Mouse (Mus musculus) adrenal gland, adult (tissue): ENCODE data around the gene Gm5134.
"Not testable (repeated sequence)": the region's sequence is repeated elsewhere in the genome, so short reads cannot be mapped to it uniquely, and the experiment has no call there.

ENCODE experiments used
- DNase-seq, 2 experiments: peaks; one replicate each; pipeline ENCODE4 v3.0.0; 2022 to 2023; ENCODE audit warnings: low spot score in 1 of 2; ENCODE audit not compliant: inconsistent age in 2 of 2

Gm5134 gene

DNA sequence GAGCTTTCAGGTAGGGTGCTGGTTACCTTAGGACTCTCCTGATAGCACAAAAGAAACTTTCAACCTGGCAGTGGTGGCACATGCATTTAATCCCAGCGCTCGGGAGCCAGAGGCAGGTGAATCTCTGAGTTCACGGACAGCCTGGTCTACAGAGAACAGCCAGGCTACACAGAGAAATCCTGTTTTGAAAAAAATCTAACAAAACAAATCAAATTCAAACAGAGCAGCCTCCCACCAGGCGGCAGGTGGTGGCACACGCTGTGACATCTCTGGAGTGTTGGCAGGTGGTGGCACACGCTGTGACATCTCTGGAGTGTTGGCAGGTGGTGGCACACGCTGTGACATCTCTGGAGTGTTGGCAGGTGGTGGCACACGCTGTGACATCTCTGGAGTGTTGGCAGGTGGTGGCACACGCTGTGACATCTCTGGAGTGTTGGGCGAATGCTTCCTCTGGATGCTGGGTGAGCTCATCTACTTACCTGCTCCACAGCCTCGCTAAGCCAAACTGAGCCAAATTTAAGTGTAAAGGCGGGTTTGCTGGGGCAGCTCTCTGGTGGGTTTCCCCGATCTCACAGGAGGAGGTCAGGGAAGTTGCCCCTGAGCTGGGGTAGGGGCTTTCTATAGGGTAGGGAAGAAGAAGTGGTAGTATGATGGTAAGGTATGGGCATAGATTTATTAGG lies 40.4 kb downstream of the Gm5134 start:
- DNase-seq = not testable (repeated sequence)

DNA sequence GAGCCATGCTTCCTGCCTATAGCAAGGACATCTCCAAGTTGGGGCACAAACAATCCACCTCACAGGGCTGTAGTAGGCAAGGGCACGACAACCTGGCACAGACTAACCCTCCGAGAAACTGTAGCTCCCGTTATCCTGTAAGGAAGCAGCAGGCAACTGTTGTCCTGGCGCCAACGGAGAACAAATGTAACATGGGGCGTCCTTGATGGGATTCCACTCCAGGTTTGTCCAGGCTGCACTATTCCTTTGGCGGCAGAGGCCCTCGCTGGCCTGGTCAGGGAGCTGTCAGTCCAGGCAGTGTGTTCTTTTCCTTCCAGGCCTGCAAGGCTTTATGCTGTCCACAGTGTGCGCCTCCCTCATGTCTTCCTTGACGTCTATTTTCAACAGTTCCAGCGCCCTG lies 41.1 kb downstream of the Gm5134 start:
- DNase-seq = no peak

DNA sequence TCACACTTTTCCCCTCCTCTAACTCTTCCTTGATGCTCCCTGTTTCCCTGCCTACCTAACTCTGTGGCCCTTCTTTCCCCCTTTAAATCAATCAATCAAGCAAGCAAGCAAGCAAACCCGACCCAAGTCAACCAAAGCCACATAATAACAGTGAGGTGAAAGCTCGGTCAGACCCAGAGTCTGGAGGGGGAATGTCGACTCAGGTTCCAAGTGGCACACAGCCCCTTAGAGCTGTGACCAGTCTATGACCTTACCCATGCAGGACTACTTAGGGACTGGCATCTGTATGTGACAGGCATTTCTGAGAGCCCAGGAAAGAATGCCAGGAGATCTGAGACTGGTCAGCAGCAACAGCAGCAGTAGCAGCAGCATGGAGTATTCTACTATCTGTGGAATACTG lies 42.0 kb downstream of the Gm5134 start:
- no peak for DNase-seq

DNA sequence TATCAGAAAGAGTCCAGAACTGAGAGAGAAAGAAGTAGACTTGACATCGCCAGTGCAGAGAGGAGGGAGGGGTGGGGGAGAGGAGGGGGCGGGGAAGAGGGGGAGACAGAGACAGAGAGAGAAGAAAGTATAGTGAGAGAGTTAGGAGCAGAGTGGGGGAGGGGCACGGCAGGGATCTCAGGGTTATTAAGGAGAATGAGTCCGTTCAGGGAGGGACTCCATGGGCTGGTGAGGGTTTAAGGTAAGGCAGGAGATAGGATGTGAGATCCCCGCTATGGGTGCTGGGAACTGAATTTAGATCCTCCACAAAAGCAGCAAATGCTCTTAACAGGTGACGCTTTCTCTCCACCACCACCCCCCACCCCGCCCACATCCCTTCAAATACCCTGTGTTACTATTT lies 46.8 kb downstream of the Gm5134 start:
- DNase-seq = no peak

DNA sequence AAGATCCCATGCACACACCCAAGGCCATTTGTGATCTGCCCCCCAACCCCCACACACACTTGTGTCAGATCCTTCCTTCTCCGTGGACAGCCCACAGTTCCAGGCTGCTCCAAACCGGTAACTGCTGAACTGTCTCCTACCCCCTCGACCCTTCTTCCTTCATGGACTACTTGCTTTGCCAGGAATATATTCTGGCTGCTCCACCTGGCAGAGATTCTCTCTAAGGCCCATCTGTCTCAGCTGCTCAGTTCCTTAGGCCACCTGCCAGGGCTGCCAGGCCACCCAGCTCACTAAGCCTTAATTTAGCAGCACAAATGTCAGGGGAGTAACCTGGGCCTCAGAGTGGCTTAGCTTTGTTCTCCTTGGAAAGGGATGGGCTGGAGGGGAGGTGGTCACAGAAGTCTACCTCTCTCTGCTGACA lies 47.8 kb downstream of the Gm5134 start:
- DNase-seq = peak; percentile 45 to 75

DNA sequence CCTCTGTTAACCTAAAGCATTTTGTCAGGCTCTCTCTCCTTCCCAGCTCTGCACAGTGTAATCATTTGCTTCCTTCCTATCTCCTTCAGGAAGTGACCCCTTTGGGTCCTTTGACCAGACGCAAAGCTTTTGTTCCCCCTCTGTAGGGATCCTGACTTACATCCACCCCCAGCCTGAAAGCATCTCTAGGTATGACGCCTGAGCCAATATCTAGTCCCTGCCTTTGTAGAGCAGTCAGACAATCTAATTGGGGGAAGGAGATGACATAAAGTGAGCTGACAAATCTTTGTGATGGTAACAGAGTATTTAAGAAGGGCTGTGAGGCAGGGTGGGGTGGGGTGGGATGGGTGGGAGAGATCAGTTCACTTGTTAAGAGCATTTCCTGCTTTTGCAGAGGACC lies 48.3 kb downstream of the Gm5134 start:
- DNase-seq = no peak

DNA sequence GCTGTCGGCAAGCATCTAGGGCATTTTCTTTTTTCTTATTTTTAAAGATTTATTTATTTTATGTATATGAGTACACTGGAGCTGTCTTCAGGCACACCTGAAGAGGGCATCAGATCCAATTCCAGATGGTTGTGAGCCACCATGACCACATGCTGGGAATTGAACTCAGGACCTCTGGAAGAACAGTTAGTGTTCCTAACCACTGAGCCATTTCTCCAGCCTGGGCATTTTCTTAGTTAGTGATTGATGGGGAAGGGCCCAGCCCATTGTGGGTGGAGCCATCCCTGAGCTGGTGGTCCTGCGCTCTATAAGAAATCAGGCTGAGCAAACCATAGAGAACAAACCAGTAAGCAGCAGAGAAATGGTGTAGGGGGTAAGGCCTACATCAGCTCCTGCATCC lies 48.9 kb downstream of the Gm5134 start:
- DNase-seq = no peak

DNA sequence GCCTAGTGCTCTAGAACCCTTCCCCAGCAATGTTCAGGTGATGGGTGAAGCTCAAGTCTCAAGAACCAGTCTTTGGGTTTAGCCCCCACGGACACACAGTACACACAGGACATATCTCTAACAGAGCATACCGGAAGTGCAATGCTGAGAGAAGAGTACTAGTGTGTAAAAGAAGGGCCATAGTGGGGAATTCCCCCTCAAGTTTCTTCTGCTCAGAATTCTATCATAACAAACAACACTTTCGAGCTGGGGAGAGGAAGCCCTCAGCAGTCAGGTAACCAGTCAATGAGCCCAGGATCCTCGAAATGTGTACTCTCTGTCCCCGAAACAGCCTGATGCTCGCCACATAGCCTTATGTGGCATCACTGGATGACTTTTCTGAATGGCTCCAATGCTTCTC lies 52.1 kb downstream of the Gm5134 start:
- DNase-seq = no peak

DNA sequence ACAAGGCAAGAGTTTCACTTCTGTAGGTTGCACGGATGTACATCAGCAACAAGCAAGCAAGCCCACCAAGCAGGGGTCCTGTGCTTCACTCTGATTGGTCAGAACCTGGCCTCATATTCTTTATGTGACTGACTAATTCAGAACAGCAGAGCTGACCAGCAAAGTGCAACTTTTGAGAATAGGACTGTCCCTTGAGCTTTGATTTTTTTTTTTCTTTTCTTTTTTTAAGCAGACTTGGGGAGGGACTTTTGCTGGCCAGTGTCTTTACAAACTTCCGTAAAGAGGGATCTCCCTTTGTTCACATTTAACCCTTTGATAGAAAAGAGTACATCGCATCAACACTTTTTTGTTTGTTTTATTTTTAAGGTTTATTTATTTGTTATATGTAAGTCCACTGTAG lies 55.5 kb downstream of the Gm5134 start:
- no peak for DNase-seq

DNA sequence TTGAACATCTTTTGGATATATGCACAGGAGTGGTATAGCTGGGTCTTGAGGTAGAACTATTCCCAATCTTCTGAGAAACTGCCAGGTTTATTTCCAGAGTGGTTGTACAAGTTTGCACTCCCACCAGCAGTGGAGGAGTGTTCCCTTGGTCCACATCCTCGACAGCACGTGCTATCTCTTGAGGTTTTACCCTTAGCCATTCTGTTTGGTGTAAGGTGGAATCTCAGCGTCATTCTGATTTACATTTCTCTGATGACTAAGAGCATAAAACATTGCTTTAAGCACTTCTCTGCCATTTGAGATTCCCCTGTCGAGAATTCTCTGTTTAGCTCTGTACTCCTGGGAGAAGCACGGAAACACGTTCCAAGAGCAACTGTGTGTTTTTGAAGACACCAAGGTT lies 58.6 kb downstream of the Gm5134 start:
- no peak for DNase-seq

DNA sequence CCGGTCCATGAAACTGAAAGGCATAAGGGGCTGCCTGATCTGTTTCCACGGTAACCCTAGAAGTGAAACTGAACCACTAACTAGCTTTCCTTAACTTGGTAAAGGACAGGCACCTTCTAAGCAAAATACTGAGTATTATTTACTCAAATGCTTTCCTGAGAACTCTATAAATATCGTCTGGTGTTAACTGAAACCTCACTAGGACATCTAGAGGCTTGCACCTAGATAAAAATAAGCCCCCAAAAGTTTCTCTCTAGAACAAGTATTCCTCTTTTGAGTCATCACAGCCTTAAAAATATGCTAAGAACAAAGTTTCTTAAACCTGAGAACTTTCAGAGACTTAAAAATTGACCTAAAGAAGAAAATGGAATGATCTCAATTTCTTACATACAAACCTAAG lies 62.6 kb downstream of the Gm5134 start:
- DNase-seq = no peak

DNA sequence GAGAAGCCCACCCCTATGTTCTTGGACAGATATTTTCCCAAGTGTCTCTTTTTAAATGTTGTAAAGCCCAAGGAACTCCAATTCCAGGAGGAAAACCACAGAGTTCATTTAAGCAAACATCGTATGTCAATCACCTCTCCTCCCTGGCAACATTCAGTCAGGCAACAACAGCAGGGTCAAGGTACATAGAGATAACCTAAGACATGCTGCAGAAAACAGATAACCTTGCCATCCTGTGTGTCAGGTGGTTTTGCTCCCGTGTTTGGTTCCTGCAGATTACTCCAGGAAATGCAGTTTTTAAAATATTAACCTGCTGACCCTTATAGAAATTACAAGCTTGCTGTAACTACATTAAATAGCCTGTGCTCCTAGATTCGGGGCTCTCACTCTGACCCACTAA lies 67.4 kb downstream of the Gm5134 start:
- DNase-seq = no peak

DNA sequence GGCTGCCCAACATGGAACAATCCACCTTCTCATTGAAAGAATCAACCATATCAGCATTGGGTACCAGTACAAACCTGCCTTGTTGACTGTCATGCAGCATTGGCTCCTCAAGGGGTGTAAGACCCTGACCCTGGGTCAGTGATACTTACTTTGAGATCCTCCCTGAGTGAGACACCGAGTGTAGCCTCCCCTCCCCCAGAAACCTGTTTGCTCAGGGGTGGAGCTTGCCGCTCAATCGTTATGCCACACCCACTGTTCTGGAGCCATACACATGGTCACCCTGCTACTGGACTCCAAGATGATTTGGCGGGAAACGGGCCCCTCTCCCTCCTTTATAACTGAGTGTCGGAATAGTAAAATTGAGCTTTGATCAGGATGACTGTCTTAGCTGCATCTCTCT lies 69.6 kb downstream of the Gm5134 start:
- no peak for DNase-seq

DNA sequence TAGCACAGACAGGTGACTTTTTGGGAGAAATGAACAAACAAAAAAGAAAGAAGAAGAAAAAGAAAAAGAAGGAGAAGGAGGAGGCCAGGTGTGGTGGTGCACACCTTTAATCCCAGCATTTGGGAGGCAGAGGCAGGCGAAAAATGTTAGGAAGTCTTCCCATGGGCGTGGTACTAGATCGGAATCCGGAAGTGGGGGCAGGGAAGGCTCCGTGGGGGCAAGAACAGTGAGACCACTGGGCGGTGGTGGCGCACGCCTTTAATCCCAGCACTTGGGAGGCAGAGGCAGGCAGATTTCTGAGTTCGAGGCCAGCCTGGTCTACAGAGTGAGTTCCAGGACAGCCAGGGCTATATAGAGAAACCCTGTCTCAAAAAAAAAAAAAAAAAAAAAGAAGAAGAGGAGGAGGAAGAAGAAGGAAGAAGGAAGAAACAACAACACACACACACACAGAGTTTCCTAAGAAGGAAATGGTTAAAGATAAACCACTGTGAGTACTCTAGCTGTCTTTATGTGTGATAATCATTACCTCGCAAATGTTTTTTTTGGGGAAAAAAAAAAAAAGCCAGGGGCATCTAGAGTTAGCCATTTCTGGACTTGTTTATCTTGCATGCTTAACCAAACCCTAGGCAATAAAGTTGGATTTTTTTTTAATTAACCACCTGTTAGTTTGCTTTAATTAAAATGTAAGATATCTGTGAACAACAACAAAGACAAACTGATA lies 71.3 kb downstream of the Gm5134 start:
- no peak for DNase-seq

DNA sequence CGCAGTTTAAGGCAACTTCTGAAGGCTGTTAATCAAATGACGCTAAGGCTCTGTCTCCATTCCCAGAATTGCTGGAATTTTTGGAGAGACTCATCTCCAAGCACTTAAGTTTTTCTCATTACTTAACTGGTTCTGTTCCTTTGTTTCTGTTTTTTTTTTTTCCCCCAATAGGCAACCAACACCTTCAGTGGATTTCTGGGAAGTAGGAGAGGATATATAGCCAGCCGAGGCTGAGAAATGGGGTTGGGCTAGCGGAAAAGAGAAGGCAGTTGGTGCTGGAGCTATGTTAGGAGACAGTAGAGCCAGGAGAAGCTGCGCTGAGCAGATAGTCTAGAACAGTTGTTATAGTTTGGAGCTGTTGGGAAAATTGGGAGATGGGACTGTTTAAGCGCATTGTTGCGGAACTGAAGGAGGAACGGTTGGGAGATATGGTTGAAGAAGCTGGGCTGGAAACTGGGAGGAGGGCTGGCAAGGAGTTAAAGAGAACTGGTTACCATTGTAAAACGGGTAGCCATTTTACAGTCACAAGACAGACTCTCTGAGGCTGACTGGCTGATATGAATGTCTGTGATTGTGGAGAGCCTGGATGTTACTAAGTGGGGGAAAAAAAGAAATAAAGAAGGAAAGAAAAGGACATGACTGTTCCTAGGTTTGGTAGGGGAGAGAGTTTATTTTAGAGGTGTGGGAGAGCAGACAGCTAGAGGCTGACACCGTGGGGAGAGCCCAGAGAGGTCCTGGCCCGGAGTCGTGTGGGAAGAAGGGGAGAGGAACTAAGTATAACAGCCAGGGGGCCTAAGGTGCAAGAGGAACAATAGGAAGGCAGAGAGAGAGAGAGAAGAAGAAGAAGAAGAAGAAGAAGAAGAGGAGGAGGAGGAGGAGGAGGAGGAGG lies 73.1 kb downstream of the Gm5134 start:
- no peak for DNase-seq

DNA sequence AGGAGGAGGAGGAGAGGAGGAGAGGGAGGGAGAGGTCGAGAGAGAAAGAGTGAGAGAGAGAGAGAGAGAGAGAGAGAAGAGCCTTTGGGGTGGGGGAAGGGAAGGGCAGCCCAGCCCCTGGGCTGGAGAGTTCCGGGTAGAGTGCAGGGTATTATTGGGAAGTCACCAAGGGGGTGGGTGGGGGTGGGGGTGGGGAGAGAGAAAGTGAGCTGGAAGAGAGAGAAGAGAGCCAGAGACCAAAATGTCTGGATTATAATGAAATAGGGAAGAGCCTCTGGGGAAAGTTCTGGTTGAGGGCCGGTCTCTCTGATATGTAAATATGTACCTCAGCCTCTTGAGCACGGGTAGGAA lies 73.7 kb downstream of the Gm5134 start:
- DNase-seq = no peak

DNA sequence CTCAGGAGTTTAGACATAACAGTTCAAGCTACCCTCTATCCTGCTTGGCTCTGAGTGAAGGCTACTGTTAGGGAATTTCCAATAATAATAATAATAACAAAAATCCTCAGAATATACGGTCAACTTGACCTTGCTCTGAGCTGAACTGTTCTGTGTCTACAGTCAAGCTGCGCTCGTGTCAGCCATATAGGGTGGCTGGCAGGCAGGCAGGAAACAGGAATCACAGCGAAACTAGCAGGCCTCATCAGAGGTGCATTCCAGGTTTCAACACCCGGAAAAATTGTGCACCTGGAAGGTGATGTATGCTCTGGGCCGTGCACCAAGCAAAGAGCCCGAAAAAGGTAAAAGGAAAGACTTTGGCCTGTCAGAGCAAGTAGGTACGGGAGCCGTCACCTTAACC lies 74.1 kb downstream of the Gm5134 start:
- no peak for DNase-seq

DNA sequence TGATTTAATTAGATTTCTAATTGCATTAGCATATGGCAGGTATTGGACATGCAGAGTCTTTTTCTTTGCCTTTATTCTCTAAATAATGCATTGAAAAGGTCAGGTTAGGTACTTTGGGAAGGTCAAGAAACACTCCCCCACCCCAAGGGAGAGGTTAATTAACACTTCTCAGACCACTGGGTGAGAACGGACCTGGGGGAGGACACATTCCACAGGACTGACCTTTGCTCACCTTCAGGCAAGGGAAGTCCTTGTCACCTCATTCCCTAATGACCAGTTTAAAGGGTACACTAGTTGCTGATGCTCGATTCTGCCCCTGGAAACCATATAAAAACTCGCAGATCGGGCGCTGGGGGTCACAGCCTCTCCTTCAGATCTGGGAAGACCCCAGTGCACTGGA lies 75.0 kb downstream of the Gm5134 start:
- DNase-seq = no peak

DNA sequence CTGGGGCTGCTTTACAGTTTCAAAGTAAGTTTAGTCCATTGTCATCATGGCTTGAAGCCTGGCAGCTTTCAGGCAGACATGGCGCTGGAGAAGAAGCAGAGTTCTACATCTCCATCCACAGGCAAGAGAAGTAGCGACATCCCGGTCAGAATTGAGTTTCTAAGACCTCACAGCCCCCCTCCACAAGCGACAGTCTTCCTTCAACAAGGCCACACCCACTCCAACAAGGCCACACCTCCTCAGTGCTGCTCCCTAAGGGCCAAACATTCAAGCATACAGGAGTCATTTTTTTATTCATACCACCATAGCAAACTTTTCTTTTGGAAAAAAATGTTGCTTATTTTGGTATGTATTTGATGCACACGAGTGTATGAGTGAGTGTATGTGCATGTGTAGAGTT lies 76.2 kb downstream of the Gm5134 start:
- DNase-seq = no peak

DNA sequence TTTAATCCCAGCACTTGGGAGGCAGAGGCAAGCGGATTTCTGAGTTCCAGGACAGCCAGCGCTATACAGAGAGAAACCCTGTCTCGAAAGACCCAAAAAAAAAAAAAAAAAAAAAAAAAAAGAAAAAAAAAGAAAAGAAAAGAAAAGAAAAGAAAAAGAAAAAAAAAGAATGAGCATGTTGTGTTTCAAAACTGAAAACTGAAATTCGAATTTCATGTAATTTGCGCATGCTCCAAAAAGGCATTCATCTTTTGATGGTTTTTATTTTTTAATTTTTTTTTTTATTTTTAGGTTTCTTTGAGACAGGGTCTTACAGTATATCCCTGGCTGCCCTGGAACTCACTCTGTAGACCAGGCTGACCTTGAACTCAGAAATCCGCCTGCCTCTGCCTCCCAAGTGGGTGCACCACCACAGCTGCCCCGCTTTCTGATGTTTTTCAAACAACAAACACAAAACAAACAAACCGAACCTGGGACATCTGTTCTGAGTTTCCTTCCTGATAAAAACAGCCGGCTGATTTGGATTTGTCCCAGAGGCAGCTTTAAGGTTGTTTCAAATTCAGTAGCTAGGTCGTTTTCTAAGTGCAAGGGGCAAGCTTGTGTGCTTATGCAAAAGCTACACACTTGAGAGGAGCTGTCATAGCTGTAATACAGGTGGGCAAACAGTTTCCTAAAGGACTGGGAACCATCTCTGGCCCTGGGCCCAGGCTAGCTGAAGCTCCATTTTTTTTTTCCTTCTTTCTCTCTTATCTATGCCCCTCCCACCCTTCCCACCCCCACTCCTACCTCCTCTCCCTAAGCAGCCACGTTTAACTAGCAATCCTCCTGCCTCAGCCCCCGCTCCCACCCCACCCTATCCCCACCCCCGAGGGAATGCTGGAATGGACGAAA lies 77.4 kb downstream of the Gm5134 start:
- no peak for DNase-seq
